Mouse (Mus musculus): ENCODE data around the gene Sec23ip. TPM values are rescaled to one million over a fixed set of nuclear protein-coding genes. Genes with fewer than 3 reads are reported as not detected.

The Sec23ip gene
- 10 to 100 TPM; 42.5 to 59.9 TPM for polyA plus RNA-seq (2017; shearing (Covaris generic))

GRCm38 (mm10) chr7:128744684-128745485, at the start of gene Sec23ip:
Sec23ip (plus strand) TSS chr7:128744943.

GRCm38 (mm10) chr7:128740334-128740733, 4.4 kb upstream of the Sec23ip start, which contains the start of gene Mcmbp:
Mcmbp (minus strand) TSS chr7:128740495.

Other genes starting within 250 kb of the Sec23ip start
- gene Bag3, start 221.3 kb upstream of the Sec23ip start, polyA plus RNA-seq (2017; shearing (Covaris generic)) = 1 to 10 TPM; 4.0 to 6.7 TPM
- 10 to 100 TPM; 31.4 to 37.4 TPM for gene Inpp5f, start 133.6 kb upstream of the Sec23ip start, polyA plus RNA-seq (2017; shearing (Covaris generic))
- gene Mcmbp, start 4.4 kb upstream of the Sec23ip start, polyA plus RNA-seq (2017; shearing (Covaris generic)) = 100 to 1,000 TPM; 117 to 121 TPM